Mouse (Mus musculus) heart, postnatal 0 days (tissue): ENCODE measurements around the gene Ciao2a.

Experiments
- CTCF ChIP-seq: IDR thresholded peaks from 2 replicates; pipeline ENCODE4 v1.5.1; 2016; ENCODE audit warnings: antibody characterized with exemption, control low read depth, low read depth
- EP300 ChIP-seq: IDR thresholded peaks from 2 replicates; pipeline ENCODE4 v1.6.1; 2016; ENCODE audit warnings: antibody characterized with exemption, low read depth

- TF ChIP-seq EP300 (no peak), CTCF (no peak)
Observed at GRCm38 (mm10) chr9:66087062-66087461, 39.3 kb upstream of the Ciao2a start.
